Mouse (Mus musculus) olfactory bulb, adult 2 months (tissue): ENCODE measurements around the gene Apbb2. TPM values are rescaled to one million over a fixed set of nuclear protein-coding genes. Genes with fewer than 3 reads are reported as not detected.

Experiments
- H3K27ac ChIP-seq: fragments of 200-500 bp; 2 replicates; pipeline ENCODE4 v1.5.1; 2012; ENCODE audit warnings: low read depth, low read length; ENCODE audit not compliant: insufficient read depth
- H3K4me1 ChIP-seq: fragments of 200-500 bp; 2 replicates; pipeline ENCODE4 v1.6.1; 2012; ENCODE audit warnings: low read length; ENCODE audit not compliant: control insufficient read depth, insufficient read depth
- H3K4me3 ChIP-seq: fragments of 200-500 bp; 2 replicates; pipeline ENCODE4 v1.5.1; 2012; ENCODE audit warnings: mild to moderate bottlenecking, low read depth, low read length, moderate library complexity; ENCODE audit not compliant: insufficient read depth
- CTCF ChIP-seq: fragments of 200-500 bp; IDR thresholded peaks from 2 replicates; pipeline ENCODE4 v1.5.1; 2012; ENCODE audit warnings: low read depth, mild to moderate bottlenecking, low read length, moderate library complexity; ENCODE audit not compliant: insufficient read depth
- POLR2A ChIP-seq: fragments of 200-500 bp; IDR thresholded peaks from 2 replicates; pipeline ENCODE4 v1.6.1; 2012; ENCODE audit warnings: mild to moderate bottlenecking, low read depth, low read length, moderate library complexity; ENCODE audit not compliant: insufficient read depth
- WGBS: fragments of 180-500 bp; shearing (Covaris S2); methylation state at CpG from one replicate; pipeline ENCODE4 v1.1.7; 2018; 5-methylcytosine and 5-hydroxymethylcytosine counted together
- polyA plus RNA-seq: library from polyadenylated mRNA; stranded (reverse); fragments of >200 nt; gene quantifications from 2 replicates; pipeline ENCODE4 v1.2.4, GENCODE M21; 2012; ENCODE audit warnings: low replicate concordance; ENCODE audit not compliant: missing spikeins, insufficient read depth, insufficient read length

Apbb2 gene
- not detected in 2 replicates for polyA plus RNA-seq

DNA sequence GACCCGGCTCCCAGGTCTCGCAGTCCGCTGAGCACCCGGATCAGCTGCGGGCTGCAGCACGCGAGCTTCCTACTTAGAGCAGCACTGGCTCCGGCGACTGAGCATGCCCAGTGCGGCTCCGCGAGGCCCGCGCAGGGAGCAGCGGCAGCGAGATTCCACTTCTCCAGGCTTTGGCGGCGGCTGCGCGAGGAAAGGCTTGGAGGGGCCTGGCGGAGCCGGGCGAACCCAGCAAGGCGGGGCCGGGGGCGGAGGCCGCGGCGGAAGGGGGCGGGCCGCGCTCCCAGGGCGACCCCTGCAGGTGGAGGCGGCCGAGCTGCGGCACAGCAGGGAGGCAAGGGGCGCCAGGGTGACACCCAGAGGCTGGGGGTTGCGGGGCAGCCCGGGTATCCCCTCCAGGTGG is at the start of gene Apbb2:
Gene Apbb2 (minus strand): TSS at position 188 of the 400 bp plus-strand sequence.
- Histone ChIP-seq H3K27ac (peak within 1 kb of the TSS; percentile 58; the same call in 1 of the 2 replicates), H3K4me1 (peaks cover 15% of the 10 kb centered on the region), H3K4me3 (peak within 1 kb of the TSS; percentile 88)
- TF ChIP-seq POLR2A = peak; percentile 72
- TF ChIP-seq CTCF = peak; percentile 70
- under 1% methylated on average over 39 of the region's 39 CpGs for WGBS

DNA sequence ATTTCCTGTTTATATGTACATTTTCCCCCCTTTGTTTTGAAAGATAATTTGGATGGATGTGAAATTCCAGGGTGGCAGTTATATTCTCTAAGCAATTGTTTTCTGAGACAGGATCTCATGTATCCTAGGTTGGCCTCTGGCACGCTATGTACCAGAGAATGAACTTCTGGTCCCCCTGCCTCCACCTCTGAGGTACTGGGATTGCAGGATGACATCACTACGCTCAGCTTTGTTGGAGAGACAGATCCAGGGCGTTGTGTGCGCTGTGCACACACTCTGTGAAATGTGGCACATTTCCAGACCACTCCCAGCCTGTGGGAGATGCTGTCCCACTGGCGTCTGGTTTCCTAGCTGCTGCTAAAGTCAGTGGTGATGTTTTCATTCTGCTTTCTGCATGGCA is 35.6 kb upstream of the Apbb2 start:
- Histone ChIP-seq H3K4me3 (no peak overlapping the region), H3K27ac (no peak overlapping the region), H3K4me1 (peaks cover 4% of the 10 kb centered on the region; the same call in 1 of the 2 replicates)
- TF ChIP-seq POLR2A (no peak), CTCF (no peak)
- WGBS = 31% methylated on average over 5 of the region's 5 CpGs

DNA sequence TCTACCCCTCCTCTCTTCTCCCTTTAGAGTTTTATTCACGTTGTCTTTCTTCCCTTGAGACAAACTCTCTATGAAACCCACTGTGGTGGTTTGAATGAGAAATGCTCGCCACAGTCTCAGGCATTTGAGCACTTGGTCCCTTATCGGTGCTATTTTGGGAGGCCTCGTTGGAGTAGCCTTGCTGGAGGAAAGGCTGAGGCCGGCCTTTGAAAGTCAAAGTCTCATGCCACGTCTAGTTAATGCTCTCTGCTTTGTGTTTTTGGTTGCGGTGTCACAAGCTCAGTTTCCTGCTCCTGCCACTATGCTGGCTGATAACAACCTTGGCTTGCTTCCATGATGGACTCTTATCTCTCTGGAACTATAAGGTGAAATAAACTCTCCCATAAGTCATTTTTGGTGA is 28.9 kb upstream of the Apbb2 start:
- H3K4me1 ChIP-seq = no peaks in the 10 kb centered on the region
- 77% methylated on average over 7 of the region's 7 CpGs for WGBS
- H3K27ac ChIP-seq = no peak overlapping the region
- no peak for TF ChIP-seq POLR2A
- no peak for TF ChIP-seq CTCF
- no peak overlapping the region for H3K4me3 ChIP-seq

DNA sequence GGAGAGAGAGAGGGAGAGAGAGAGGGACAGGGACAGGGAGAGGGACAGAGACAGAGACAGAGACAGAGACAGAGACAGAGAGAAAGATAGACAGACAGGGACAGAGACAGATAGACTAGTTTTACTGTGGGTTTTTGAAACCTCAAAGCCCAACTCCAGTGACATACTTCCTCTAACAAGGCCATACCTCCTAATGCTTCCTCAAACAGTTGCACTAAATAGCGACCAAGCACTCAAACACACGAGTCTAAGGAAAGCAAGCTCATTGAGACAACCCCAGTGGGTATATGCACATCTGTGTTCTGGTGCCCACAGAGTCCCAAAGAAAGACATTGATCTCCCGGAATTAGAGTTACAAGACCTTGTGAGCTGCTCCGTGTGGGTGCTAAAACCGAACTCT is 24.7 kb upstream of the Apbb2 start:
- Histone ChIP-seq H3K27ac (no peak overlapping the region), H3K4me1 (no peaks in the 10 kb centered on the region), H3K4me3 (no peak overlapping the region)
- no peak for TF ChIP-seq CTCF
- no peak for TF ChIP-seq POLR2A
- 91% methylated on average over 5 of the region's 5 CpGs for WGBS

DNA sequence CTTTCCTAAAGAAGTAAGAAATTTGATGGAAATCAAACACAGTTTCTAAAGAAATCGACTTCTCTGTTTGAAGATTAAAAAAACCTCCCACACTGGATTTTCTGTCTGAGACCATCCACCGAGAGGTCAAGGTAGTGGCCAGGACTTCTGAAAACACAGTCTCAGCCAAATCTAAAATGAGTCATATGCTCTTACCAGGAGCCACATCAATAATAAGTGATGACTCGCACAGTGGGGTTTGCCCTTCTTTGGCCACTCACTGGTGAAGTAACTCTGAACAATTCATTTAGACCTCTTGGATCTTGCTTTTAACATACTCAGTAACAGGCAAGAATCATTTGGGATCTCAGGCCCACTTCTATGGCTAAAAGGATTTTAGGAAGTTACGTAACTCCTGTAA is 23.6 kb upstream of the Apbb2 start:
- 90% methylated on average over 4 of the region's 4 CpGs for WGBS
- TF ChIP-seq POLR2A = no peak
- no peak overlapping the region for H3K4me3 ChIP-seq

DNA sequence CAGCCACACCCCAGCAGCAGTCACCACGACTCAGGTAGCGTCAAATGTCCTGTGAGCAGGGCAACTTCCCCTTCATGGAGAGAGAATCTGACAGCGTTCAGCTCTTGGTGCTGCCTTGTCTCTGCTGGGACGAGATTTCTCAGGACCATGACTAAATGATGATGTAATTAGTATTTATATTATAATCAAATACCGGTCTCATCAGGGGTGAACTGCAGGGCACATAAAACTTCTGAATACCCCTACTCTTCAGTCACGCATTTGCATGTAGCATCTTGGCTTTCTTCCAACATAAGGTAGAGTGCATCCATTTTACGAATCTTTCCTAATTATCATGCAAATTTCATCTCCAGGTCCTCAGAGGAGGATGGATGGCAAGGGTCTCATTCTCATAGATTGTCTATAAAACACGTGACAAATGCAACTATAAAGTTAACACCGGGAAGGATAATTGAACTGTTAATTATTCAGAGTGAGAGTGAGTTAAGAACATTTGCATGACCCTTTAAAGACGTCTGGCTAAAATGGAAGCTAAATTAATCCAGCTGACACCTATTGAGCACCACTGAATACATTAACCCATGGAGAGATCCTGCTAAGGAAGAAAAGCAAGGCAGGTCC is 17.0 kb upstream of the Apbb2 start:
- no peak overlapping the region for H3K27ac ChIP-seq
- no peak overlapping the region for H3K4me3 ChIP-seq
- WGBS = 44% methylated on average over 10 of the region's 10 CpGs
- TF ChIP-seq POLR2A (no peak), CTCF (no peak)
- no peaks in the 10 kb centered on the region for H3K4me1 ChIP-seq

More for the DNA sequence above, 23.6 kb upstream of the Apbb2 start:
- H3K27ac ChIP-seq = no peak overlapping the region
- H3K4me1 ChIP-seq = no peaks in the 10 kb centered on the region

DNA sequence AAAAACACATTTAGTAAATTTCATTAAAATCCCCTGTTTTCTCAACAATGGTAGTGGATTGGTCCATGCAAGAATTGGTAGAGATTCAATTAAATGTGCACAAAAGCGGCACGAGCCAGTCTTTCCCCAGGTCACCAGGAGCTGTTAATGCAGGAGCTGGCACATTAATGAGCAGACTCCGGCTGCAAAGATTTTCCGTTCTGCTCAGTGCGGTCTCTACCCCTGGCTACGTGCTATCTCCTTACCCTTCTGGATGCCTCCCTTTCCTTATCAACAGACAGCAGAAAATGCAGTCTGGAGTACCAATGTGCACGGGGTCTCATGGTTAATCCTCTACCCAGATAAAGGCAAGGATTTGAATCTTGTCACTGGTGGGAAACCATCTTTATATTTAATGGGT is 9.2 kb upstream of the Apbb2 start:
- no peak overlapping the region for H3K4me3 ChIP-seq
- TF ChIP-seq CTCF (no peak), POLR2A (no peak)
- H3K27ac ChIP-seq = no peak overlapping the region
- no peaks in the 10 kb centered on the region for H3K4me1 ChIP-seq
- WGBS = 53% methylated on average over 7 of the region's 7 CpGs

DNA sequence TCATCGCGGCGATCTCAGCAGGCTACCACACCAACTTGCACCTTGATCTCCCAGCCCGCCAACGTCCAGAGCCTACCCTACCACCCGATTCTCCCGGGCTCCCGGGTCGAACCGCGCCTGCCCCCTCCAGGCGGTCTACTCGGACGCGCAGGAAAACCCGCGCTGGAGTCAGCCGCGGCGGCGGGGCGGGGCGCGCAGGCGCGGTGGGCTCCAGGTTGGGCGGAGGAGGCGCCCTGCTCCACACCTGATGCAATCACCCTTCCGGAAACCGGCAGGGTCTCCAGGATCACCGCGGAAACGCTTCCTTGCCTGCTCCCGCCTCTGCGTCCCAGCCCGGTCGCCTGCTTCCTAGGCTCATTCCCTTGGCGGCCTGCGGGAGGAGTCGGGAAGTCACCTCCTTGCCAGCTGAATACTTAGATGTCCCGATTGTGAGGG is 1.6 kb upstream of the Apbb2 start:
- Histone ChIP-seq H3K4me1 (peaks cover 11% of the 10 kb centered on the region), H3K4me3 (peak overlapping the region; percentile 71), H3K27ac (no peak overlapping the region)
- under 1% methylated on average over 41 of the region's 41 CpGs for WGBS
- TF ChIP-seq POLR2A = no peak
- TF ChIP-seq CTCF = peak; percentile 38; the same call in 1 of the 2 replicates

DNA sequence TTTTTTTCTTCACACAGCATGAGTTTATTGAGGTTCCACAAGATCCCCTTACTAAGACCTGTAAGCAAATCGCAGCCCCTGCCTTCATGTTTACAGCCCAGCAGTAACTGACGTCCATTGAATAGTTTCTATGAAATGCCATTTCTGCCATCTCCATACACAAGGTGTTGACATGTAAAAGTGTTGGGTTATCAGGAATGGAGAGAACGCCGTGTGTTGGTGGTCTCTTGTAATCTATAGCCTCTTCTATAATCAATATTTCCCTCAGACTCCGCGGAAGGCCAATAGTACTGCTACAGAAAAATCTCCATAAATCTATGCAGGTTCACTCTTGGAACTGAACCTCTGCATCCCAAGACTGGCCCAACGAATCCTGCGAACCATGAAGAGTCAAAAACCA is 1.1 kb upstream of the Apbb2 start:
- TF ChIP-seq POLR2A (no peak), CTCF (no peak)
- WGBS = 57% methylated on average over 8 of the region's 8 CpGs
- peaks cover 11% of the 10 kb centered on the region for H3K4me1 ChIP-seq

More for the DNA sequence above, 1.1 kb upstream of the Apbb2 start:
- peak overlapping the region; percentile 71 for H3K4me3 ChIP-seq
- no peak overlapping the region for H3K27ac ChIP-seq
